Comparison of ENCODE assay signal across 9 mouse cellular contexts in genomic region chr8:116480894-116481293, GRCm38 (mm10). TPM values are rescaled to one million over a fixed set of nuclear protein-coding genes. Genes with fewer than 3 reads are reported as not detected.
DNase-seq lines count a peak whose midpoint lies in the region; ATAC-seq and TF ChIP-seq lines count a peak whose summit lies in the region.
"Had no signal": no experiment of that assay in that cellular context is flagged by ENCODE, and none has a peak within 500 bp of the region (broad histone marks: within the 10 kb centered on the region; RNA-seq: fewer than 3 reads in every experiment).

No protein-coding gene starts in this region.

- TF ChIP-seq RAD21 in MEL (IDR thresholded peaks at IDR 0.05; ENCODE audit: low read depth, low read length), result no peak; the same call in none of the 2 replicates

- H3K9me3 ChIP-seq in MEL (replicated peaks; ENCODE audit: insufficient read depth, low read length), result no peaks in the 10 kb centered on the region
- no peaks in the 10 kb centered on the region for H3K9me3 ChIP-seq in liver, embryonic 14.5 days (ENCODE audit: control insufficient read depth, low read length)

- H3K27ac ChIP-seq in MEL (ENCODE audit: control insufficient read depth, low read depth, low read length), result no peak overlapping the region
- H3K27ac ChIP-seq in cerebellum, adult 2 months (ENCODE audit: insufficient read depth, low read length), result no peak overlapping the region
- no peak overlapping the region for H3K27ac ChIP-seq in liver, embryonic 14.5 days

- peak; percentile 54 for DNase-seq in CD4-positive helper T cell, adult 2 months (ENCODE audit: low read depth, low spot score)
- peak; percentile 13 for DNase-seq in MEL (ENCODE audit: low read depth, low spot score)
- peak; percentile 71 to 77 for DNase-seq in cerebellum, adult 2 months
- DNase-seq in frontal cortex, postnatal 14 days (ENCODE audit: low spot score in 2 of 2), result peak; percentile 7 to 47
- DNase-seq in kidney, postnatal 14 days, result peak; percentile 71
- peak in 2 of 3 experiments; percentile 6 to 7 for DNase-seq in liver, embryonic 14.5 days (ENCODE audit: low read depth in 3 of 3, low spot score in 3 of 3)
- DNase-seq in retina, postnatal 1 day, result peak; percentile 85

- no peak overlapping the region for H3K4me2 ChIP-seq in liver, embryonic 14.5 days (ENCODE audit: low read depth)

- H3K4me1 ChIP-seq in MEL (ENCODE audit: control insufficient read depth in 1 of 2, insufficient read depth in 2 of 2, low read length in 2 of 2), result no peaks in the 10 kb centered on the region
- no peaks in the 10 kb centered on the region for H3K4me1 ChIP-seq in cerebellum, adult 2 months (ENCODE audit: control insufficient read depth, insufficient read depth, low read length)
- no peaks in the 10 kb centered on the region for H3K4me1 ChIP-seq in liver, embryonic 14.5 days (replicated peaks; ENCODE audit: control insufficient read depth in 2 of 2, insufficient read depth in 2 of 2, low read length in 1 of 2)

- no peak overlapping the region for H3K4me3 ChIP-seq in MEL (ENCODE audit: control insufficient read depth in 1 of 2, insufficient read depth in 1 of 2, low read depth in 2 of 2, low read length in 2 of 2)
- H3K4me3 ChIP-seq in cerebellum, adult 2 months (replicated peaks; ENCODE audit: insufficient read depth, low read depth, low read length), result no peak overlapping the region
- H3K4me3 ChIP-seq in liver, embryonic 14.5 days (ENCODE audit: insufficient read depth in 1 of 2, low read depth in 2 of 2, low read length in 2 of 2), result no peak overlapping the region

- peak; percentile 35 to 42 (median 39); a peak in 5 of 6 replicates for TF ChIP-seq CTCF in MEL (IDR thresholded peaks at IDR 0.05 in 2 of 3, conservative IDR thresholded peaks at IDR 0.05 in 1 of 3; ENCODE audit: control insufficient read depth in 1 of 3, insufficient read depth in 1 of 3, low read depth in 2 of 3, low read length in 3 of 3, poor library complexity in 1 of 3, severe bottlenecking in 1 of 3)
- peak; percentile 88 for TF ChIP-seq CTCF in cerebellum, adult 2 months (IDR thresholded peaks at IDR 0.05; ENCODE audit: borderline replicate concordance, insufficient read depth, low read depth, low read length)
- peak; percentile 78 for TF ChIP-seq CTCF in liver, embryonic 14.5 days (IDR thresholded peaks at IDR 0.05; ENCODE audit: low read depth)

- H3K36me3 ChIP-seq in MEL (ENCODE audit: control insufficient read depth in 1 of 2, insufficient read depth in 2 of 2, low read length in 2 of 2), result no peaks in the 10 kb centered on the region
- H3K36me3 ChIP-seq in liver, embryonic 14.5 days (replicated peaks; ENCODE audit: control insufficient read depth, insufficient read depth, low read depth), result no peaks in the 10 kb centered on the region

- no peak for TF ChIP-seq EP300 in MEL (IDR thresholded peaks at IDR 0.05; ENCODE audit: low read depth in 1 of 2, low read length in 2 of 2)
- no peak for TF ChIP-seq EP300 in liver, embryonic 14.5 days (IDR thresholded peaks at IDR 0.05; ENCODE audit: low read depth)

- TF ChIP-seq POLR2A in MEL (IDR thresholded peaks at IDR 0.05; ENCODE audit: control insufficient read depth in 1 of 2, insufficient read depth in 1 of 2, low read depth in 1 of 2, low read length in 2 of 2, poor library complexity in 1 of 2), result no peak
- TF ChIP-seq POLR2A in cerebellum, adult 2 months (IDR thresholded peaks at IDR 0.05; ENCODE audit: borderline replicate concordance, insufficient read depth, low read length), result no peak

- no peaks in the 10 kb centered on the region for H3K79me2 ChIP-seq in MEL (ENCODE audit: control insufficient read depth, insufficient read depth, low read length, poor library complexity)

- no peak for ATAC-seq in liver, embryonic 14.5 days (ENCODE audit: insufficient read depth)
- no peak for ATAC-seq in erythroid progenitor cell, adult 5-6 weeks (replicated peaks; ENCODE audit: low FRiP score, poor library complexity, severe bottlenecking)

- 9% methylated on average over 7 of the region's 7 CpGs for WGBS in cerebellum, adult 2 months
- WGBS in liver, embryonic 14.5 days (ENCODE audit: insufficient replicate concordance), result 9% methylated on average over 7 of the region's 7 CpGs

- no peaks in the 10 kb centered on the region for H3K27me3 ChIP-seq in MEL (ENCODE audit: control insufficient read depth in 1 of 2, insufficient read depth in 2 of 2, low read length in 2 of 2)
- H3K27me3 ChIP-seq in cerebellum, adult 2 months (ENCODE audit: control insufficient read depth, insufficient read depth, low read length), result no peaks in the 10 kb centered on the region
- no peaks in the 10 kb centered on the region for H3K27me3 ChIP-seq in liver, embryonic 14.5 days (ENCODE audit: control insufficient read depth, insufficient read depth, low read length)

- H3K9ac ChIP-seq in MEL (ENCODE audit: control insufficient read depth, low read depth, low read length, poor library complexity, severe bottlenecking), result no peak overlapping the region
- H3K9ac ChIP-seq in liver, embryonic 14.5 days (replicated peaks), result no peak overlapping the region

TF ChIP-seq in MEL, 35 proteins besides CTCF, POLR2A, EP300 and RAD21:
- no peak for TF ChIP-seq POLR2AphosphoS5 (IDR thresholded peaks at IDR 0.05; ENCODE audit: borderline replicate concordance, low read depth, low read length)
- TF ChIP-seq SMC3 (IDR thresholded peaks at IDR 0.05; ENCODE audit: low read depth, low read length), result peak; percentile 28; the same call in 1 of the 2 replicates

RNA-seq across cellular contexts. Expression of gene Dynlrb2, which starts 23.9 kb away (rescaled TPM):
- not detected in 2 replicates for total RNA-seq in MEL (2012; rRNA removed)
- polyA plus RNA-seq in MEL (2012; ENCODE audit: insufficient read depth in 1 of 2, insufficient read length in 2 of 2, low read depth in 1 of 2, low replicate concordance in 2 of 2, missing spikeins in 1 of 2), result not detected
- 5.5 and 9.3 TPM in 2 replicates for polyA plus RNA-seq in cerebellum, adult 2 months (2012; rRNA removed)
- not detected in 2 replicates for polyA plus RNA-seq in liver, embryonic 14.5 days (2012; rRNA removed)
- not detected in 2 replicates for polyA plus RNA-seq in liver, embryonic 14.5 days (2014; fragmentation: Nextera tagmentation; extraction: Ambion mirVana)
- total RNA-seq in erythroid progenitor cell, adult 5-6 weeks (2015; ENCODE audit: low replicate concordance), result not detected in 2 replicates
- total RNA-seq in erythroid progenitor cell, adult 5-6 weeks (2017; ENCODE audit: low replicate concordance), result not detected in 2 replicates
- polyA plus RNA-seq: heart, embryonic 14.5 days had no signal

Comparison
In these comparisons a context has a peak if more than half of its experiments do, and no peak if none do; other contexts are left out.
1. DNase-seq: peak in every context shown above with its lines; median percentile 85 in retina, postnatal 1 day; 74 in cerebellum, adult 2 months; 71 in kidney, postnatal 14 days; 54 in CD4-positive helper T cell, adult 2 months; 27 in frontal cortex, postnatal 14 days; 13 in MEL; 6 in liver, embryonic 14.5 days.